17 mouse cellular contexts compared by ENCODE assay signal in genomic region chr1:87573261-87573660, GRCm38 (mm10). TPM values are rescaled to one million over a fixed set of nuclear protein-coding genes. Genes with fewer than 3 reads are reported as not detected.
DNase-seq lines count a peak whose midpoint lies in the region; ATAC-seq and TF ChIP-seq lines count a peak whose summit lies in the region.
"Had no signal": no experiment of that assay in that cellular context is flagged by ENCODE, and none has a peak within 500 bp of the region (broad histone marks: within the 10 kb centered on the region; RNA-seq: fewer than 3 reads in every experiment).

No protein-coding gene starts in this region.

- H3K4me3 ChIP-seq in lung, embryonic 16.5 days (ENCODE audit: low read length): peak overlapping the region; percentile 24
- H3K4me3 ChIP-seq in kidney, postnatal 0 days (replicated peaks; ENCODE audit: low read depth, low read length): no peak overlapping the region
- peak overlapping the region; percentile 41 for H3K4me3 ChIP-seq in liver, embryonic 15.5 days (replicated peaks)
- H3K4me3 ChIP-seq: embryonic facial prominence, embryonic 15.5 days; forebrain, embryonic 13.5 days; midbrain, embryonic 13.5 days; myocyte had no signal

- DNase-seq in lung, postnatal 4 days: no peak
- no peak for DNase-seq in kidney, postnatal 0 days (ENCODE audit: low spot score)
- DNase-seq in testis, postnatal 14 days (ENCODE audit: low spot score): no peak
- DNase-seq in gastrocnemius, adult 8-10 months (ENCODE audit: low spot score in 2 of 2): no peak
- no peak for DNase-seq in spleen, postnatal 10 days (ENCODE audit: low spot score in 2 of 2)
- DNase-seq: cerebellum, postnatal 10 days; embryo, embryonic 11 days; gastrocnemius, postnatal 36 days; thymus, postnatal 25 days had no signal

- whole genome bisulfite sequencing in lung, embryonic 16.5 days: 58% methylated on average over 5 of the region's 5 CpGs
- WGBS in kidney, postnatal 0 days: 64% methylated on average over 5 of the region's 5 CpGs
- 48% methylated on average over 5 of the region's 5 CpGs for WGBS in liver, embryonic 15.5 days (ENCODE audit: insufficient replicate concordance)

- H3K4me1 ChIP-seq in lung, embryonic 16.5 days (replicated peaks; ENCODE audit: control insufficient read depth, insufficient read depth, low read length): peaks cover 15% of the 10 kb centered on the region; the same call in 1 of the 2 replicates
- H3K4me1 ChIP-seq in kidney, postnatal 0 days (replicated peaks; ENCODE audit: insufficient read depth, low read length): 0 out of 2 replicates have a peak, but pooled peaks cover 6% of the 10 kb centered on the region
- 0 out of 2 replicates have a peak, but pooled peaks cover 4% of the 10 kb centered on the region for H3K4me1 ChIP-seq in liver, embryonic 15.5 days (replicated peaks)
- H3K4me1 ChIP-seq: embryonic facial prominence, embryonic 15.5 days had no signal

- no peak for ATAC-seq in lung, embryonic 16.5 days (ENCODE audit: low read depth)
- ATAC-seq in kidney, postnatal 0 days (replicated peaks; ENCODE audit: low FRiP score, low read depth): no peak
- ATAC-seq in liver, embryonic 15.5 days (ENCODE audit: insufficient read depth): peak; percentile 36; the same call in 1 of the 2 replicates
- ATAC-seq: inflammation-experienced regulatory T-cells, adult 6 months had no signal

- H3K9me3 ChIP-seq in lung, embryonic 16.5 days (ENCODE audit: control insufficient read depth, low read length): no peaks in the 10 kb centered on the region
- H3K9me3 ChIP-seq in kidney, postnatal 0 days (replicated peaks; ENCODE audit: low read length): no peaks in the 10 kb centered on the region
- H3K9me3 ChIP-seq in liver, embryonic 15.5 days (replicated peaks): no peaks in the 10 kb centered on the region
- H3K9me3 ChIP-seq: embryonic facial prominence, embryonic 15.5 days; forebrain, embryonic 13.5 days; midbrain, embryonic 13.5 days had no signal

- H3K27ac ChIP-seq in lung, embryonic 16.5 days (ENCODE audit: low read length): peak overlapping the region; percentile 92
- peak overlapping the region; percentile 78 for H3K27ac ChIP-seq in kidney, postnatal 0 days
- peak overlapping the region; percentile 71 for H3K27ac ChIP-seq in liver, embryonic 15.5 days (replicated peaks)
- H3K27ac ChIP-seq: embryonic facial prominence, embryonic 15.5 days; forebrain, embryonic 13.5 days; midbrain, embryonic 13.5 days had no signal

- H3K27me3 ChIP-seq in lung, embryonic 16.5 days (ENCODE audit: control insufficient read depth, insufficient read depth, low read depth, low read length): no peaks in the 10 kb centered on the region
- H3K27me3 ChIP-seq in kidney, postnatal 0 days (ENCODE audit: insufficient read depth, low read length): no peaks in the 10 kb centered on the region
- H3K27me3 ChIP-seq in liver, embryonic 15.5 days: no peaks in the 10 kb centered on the region
- H3K27me3 ChIP-seq: embryonic facial prominence, embryonic 15.5 days; forebrain, embryonic 13.5 days; midbrain, embryonic 13.5 days had no signal

- peak overlapping the region; percentile 37 for H3K4me2 ChIP-seq in lung, embryonic 16.5 days (ENCODE audit: low read depth, low read length)
- peak overlapping the region; percentile 30; the same call in 1 of the 2 replicates for H3K4me2 ChIP-seq in kidney, postnatal 0 days (ENCODE audit: low read length)
- peak overlapping the region; percentile 46 for H3K4me2 ChIP-seq in liver, embryonic 15.5 days
- H3K4me2 ChIP-seq: embryonic facial prominence, embryonic 15.5 days; forebrain, embryonic 13.5 days; midbrain, embryonic 13.5 days had no signal

- 0 out of 2 replicates have a peak overlapping the region, but pooled peaks have one; percentile 26 for H3K9ac ChIP-seq in lung, embryonic 16.5 days (ENCODE audit: low read length)
- H3K9ac ChIP-seq in kidney, postnatal 0 days (ENCODE audit: low read depth, low read length): no peak overlapping the region
- no peak overlapping the region for H3K9ac ChIP-seq in liver, embryonic 15.5 days
- H3K9ac ChIP-seq: embryonic facial prominence, embryonic 15.5 days; forebrain, embryonic 13.5 days; midbrain, embryonic 13.5 days had no signal

- no peaks in the 10 kb centered on the region for H3K36me3 ChIP-seq in lung, embryonic 16.5 days (ENCODE audit: control insufficient read depth, insufficient read depth, low read length)
- H3K36me3 ChIP-seq in kidney, postnatal 0 days (ENCODE audit: insufficient read depth, low read length): no peaks in the 10 kb centered on the region
- no peaks in the 10 kb centered on the region for H3K36me3 ChIP-seq in liver, embryonic 15.5 days (replicated peaks)
- H3K36me3 ChIP-seq: embryonic facial prominence, embryonic 15.5 days; midbrain, embryonic 13.5 days had no signal

- TF ChIP-seq CTCF in kidney, postnatal 0 days (IDR thresholded peaks at IDR 0.05; ENCODE audit: low read depth): no peak

RNA-seq across cellular contexts. Expression of gene Ngef, which starts 0.4 kb away (rescaled TPM):
- 5.6 TPM in 2 replicates for polyA plus RNA-seq in lung, embryonic 16.5 days (2015; fragmentation: Nextera tagmentation; extraction: Ambion mirVana)
- polyA plus RNA-seq in kidney, postnatal 0 days (2015; fragmentation: Nextera tagmentation; extraction: Ambion mirVana): 4.3 and 4.4 TPM in 2 replicates
- 6.6 and 9.1 TPM in 2 replicates for polyA plus RNA-seq in liver, embryonic 15.5 days (2015; fragmentation: Nextera tagmentation; extraction: Ambion mirVana)
- total RNA-seq in gastrocnemius, adult 8-10 months (2022): under 1 TPM in 3 of 4 experiments, not detected in 1; 0.13 to 0.19 (median 0.16) TPM
- total RNA-seq: neutrophil, adult 5-6 weeks had no signal
- polyA plus RNA-seq: inflammation-experienced regulatory T-cells, adult 6 months had no signal

RNA-seq across cellular contexts. Expression of gene Inpp5d, which starts 46.9 kb away (rescaled TPM):
- 11.9 and 13.6 TPM in 2 replicates for polyA plus RNA-seq in lung, embryonic 16.5 days (2015; fragmentation: Nextera tagmentation; extraction: Ambion mirVana)
- polyA plus RNA-seq in kidney, postnatal 0 days (2015; fragmentation: Nextera tagmentation; extraction: Ambion mirVana): 4.0 and 6.6 TPM in 2 replicates
- 10.9 and 13.4 TPM in 2 replicates for polyA plus RNA-seq in liver, embryonic 15.5 days (2015; fragmentation: Nextera tagmentation; extraction: Ambion mirVana)
- 1 to 10 TPM; 1.8 to 3.9 (median 2.6) TPM for total RNA-seq in gastrocnemius, adult 8-10 months (2022)
